Mouse (Mus musculus) gastrocnemius, adult 8-10 months (tissue): Measurements from ENCODE around the gene H2-M10.2. TPM values are rescaled to one million over a fixed set of nuclear protein-coding genes. Genes with fewer than 3 reads are reported as not detected.
"Not testable (repeated sequence)": the region's sequence is repeated elsewhere in the genome, so short reads cannot be mapped to it uniquely, and the experiment has no call there.

ENCODE experiments used
- DNase-seq, 2 experiments: peaks; one replicate each; pipeline ENCODE4 v3.0.0; 2022; ENCODE audit warnings: low spot score in 2 of 2
- total RNA-seq, 4 experiments: library from RNA; stranded (reverse); gene quantifications; 2 replicates each; pipeline ENCODE4 v1.2.4; 2022

H2-M10.2 gene
- total RNA-seq, 4 experiments from 2014 or later: not detected

DNA sequence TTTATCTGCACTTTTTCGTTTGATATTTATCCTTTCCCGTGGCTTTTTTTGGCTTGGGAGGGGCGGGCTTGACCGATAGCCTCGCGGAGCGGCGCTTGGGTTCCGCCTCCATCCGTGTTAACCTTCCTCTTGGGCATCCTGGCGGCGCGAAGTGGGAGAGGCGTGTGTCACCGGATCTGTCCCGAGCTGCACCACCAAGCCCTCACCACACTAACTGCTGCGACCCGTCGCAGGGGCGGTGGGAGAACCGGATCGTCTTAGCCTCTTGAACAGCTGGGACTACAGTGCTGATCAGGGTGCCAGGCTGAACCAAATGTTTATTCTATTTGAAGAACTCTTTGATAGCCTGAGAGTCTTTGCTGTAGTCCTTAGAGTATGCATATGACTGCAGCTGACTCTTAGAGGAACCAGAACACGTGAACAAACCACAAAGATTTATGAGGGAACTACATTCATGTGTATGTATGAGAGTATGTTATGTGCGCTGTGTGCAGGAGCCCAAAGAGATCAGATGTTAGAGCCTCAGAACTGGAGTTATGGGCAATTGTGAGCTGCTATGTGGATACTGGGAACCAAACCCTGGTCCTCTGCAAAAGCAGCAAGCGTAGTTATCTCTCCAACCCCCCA, 33.9 kb downstream of the H2-M10.2 start:
- DNase-seq: no peak

DNA sequence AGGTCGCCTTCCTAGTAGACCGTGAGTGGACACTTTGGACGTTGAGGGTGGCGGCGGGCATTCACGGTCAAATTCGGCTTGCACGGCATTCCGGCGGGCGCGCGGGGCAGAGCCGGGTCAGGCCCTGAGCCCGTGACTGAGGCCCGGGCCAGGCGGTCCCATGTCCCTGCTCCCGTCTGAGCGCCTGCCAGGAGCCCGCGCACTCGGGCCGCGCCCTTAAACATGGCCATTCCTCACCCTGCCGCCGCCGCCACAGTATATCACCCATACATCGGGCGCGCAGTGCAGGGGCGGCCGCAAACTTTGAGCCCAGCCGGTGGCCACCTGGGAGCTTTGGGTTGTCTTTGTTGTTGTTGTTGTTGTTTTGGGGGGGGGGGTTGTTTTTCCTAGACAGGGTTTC, 37.4 kb downstream of the H2-M10.2 start:
- no peak for DNase-seq

DNA sequence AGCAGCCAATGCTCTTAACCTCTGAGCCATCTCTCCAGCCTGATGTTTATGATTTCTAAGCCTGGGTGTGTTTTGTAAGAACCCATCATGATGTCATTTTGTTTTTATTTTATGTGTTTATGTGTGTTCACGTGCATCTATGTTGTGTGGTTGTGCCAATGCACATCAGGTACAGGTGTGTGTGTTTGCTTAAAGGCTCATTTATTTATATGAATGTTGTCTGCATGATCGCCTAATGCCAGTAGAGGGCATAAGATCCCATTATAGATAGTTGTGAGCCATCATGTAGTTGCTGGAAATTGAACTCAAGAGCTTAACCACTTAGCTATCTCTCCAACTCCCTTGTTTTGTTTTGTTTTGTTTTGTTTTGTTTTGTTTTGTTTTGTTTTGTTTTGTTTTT, 40.5 kb downstream of the H2-M10.2 start:
- DNase-seq: no peak

DNA sequence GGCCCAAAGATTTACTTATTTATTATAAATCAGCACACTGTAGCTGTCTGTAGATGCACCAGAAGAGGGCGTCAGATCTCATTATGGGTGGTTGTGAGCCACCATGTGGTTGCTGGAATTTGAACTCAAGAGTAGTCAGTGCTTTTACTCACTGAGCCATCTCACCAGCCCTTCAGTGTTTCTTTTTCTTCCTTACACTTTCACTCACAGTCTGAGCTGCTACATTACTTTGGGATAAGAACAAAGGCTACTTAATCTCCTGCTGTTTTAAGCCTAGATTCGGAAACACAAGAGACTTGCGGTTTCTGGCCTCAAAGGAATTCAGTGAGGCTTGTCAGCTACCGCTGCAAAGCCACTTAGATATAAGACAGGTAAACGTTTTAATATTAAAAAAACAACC, 42.3 kb downstream of the H2-M10.2 start:
- DNase-seq: no peak

DNA sequence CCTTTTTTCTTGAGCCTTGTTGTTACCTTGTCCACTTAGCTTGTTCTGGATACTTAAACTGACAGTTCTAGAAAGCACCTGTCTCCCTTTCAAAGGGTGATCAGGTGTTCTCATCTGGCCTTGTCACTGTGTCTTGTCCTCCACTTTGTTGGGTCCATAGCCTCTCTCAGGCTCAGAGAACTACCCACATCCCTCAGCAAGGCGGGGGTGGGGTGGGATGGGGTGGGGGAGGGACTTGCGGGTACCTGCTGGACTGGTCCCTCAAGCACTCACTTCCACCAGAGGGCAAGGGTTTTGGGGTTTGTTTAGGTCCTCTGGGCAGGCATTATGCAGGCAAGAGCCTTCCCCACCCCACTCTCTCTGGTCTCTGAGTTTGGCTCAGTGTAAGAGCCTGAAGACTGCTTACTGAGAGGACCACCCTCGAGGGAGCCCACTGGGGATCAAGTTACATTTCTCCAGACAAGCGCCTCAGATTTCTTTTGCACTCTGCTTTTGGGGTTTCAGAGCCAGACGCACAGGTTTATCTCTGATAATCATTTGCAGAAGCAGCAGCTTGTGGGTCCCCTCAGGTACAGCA, 45.6 kb downstream of the H2-M10.2 start:
- no peak for DNase-seq

DNA sequence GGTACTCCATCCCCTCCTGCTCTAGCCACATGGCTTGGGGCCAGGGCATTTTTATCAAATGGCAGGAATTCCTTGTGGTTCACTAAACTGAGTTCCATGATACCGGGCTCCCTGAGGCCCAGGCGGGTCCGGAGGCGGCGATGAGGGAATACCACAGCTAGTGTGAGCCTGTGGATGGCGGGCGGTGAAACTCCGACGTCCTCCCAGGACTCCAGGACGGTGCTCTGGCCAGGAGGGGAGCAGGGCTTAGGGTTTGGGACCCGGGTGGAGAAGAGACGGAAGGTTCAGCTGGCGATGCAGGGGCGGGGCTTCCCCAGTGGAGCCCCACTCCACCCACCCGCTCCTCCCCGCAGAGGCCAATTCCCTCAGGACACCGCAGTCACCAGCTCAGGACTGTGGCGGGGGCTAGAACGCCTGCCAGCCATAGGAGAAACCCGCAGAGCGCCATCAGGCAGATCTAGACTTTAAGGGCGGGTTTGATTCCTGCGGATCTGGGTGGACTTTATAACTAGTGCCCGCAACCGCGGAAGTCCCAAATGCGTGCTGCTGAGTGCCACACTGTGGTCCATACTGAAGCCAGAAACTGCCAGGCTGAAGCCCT, 48.9 kb downstream of the H2-M10.2 start:
- no peak for DNase-seq

DNA sequence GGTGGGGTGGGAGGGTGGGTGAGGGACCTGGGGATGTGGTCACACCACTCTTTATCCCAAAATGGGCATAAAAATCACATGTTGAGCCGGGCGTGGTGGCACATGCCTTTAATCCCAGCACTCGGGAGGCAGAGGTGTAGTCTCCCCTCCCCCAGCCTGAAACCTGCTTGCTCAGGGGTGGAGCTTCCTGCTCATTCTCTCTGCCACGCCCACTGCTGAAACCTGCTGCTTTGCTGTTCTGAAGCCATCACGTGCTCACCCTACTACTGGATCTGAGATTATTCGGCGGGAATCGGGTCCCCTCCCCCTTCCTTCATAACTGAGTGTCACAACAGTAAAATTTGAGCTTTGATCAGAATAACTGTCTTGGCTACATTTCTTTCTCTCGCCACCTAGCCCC, 51.0 kb downstream of the H2-M10.2 start:
- DNase-seq: not testable (repeated sequence)

Other genes starting within 250 kb of the H2-M10.2 start
- 10 to 100 TPM; 11.7 to 14.0 (median 13.0) TPM for gene H2-T22, start 243.7 kb downstream of the H2-M10.2 start, total RNA-seq
- not detected for gene Gm6034, start 243.5 kb downstream of the H2-M10.2 start, total RNA-seq
- 1 to 10 TPM; 1.8 to 2.7 (median 2.2) TPM for gene Gm11127, start 228.1 kb downstream of the H2-M10.2 start, total RNA-seq
- gene Gm19684, start 164.8 kb downstream of the H2-M10.2 start, total RNA-seq: under 1 TPM in 1 of 4 experiments, not detected in 3; 0.29 TPM
- gene Gm7030, start 157.1 kb downstream of the H2-M10.2 start, total RNA-seq: not detected
- gene Gm8909, start 118.0 kb downstream of the H2-M10.2 start, total RNA-seq: not detected
- not detected for gene H2-T3, start 96.2 kb downstream of the H2-M10.2 start, total RNA-seq
- 10 to 100 TPM; 31.1 to 42.0 (median 33.5) TPM for gene Rpp21, start 28.4 kb downstream of the H2-M10.2 start, total RNA-seq
- gene Trim39, start 14.2 kb downstream of the H2-M10.2 start, total RNA-seq: 1 to 10 TPM; 5.5 to 9.7 (median 7.5) TPM
- gene H2-M10.1, start 39.7 kb upstream of the H2-M10.2 start, total RNA-seq: not detected
- not detected for gene H2-M10.3, start 81.9 kb upstream of the H2-M10.2 start, total RNA-seq
- gene H2-M10.4, start 175.8 kb upstream of the H2-M10.2 start, total RNA-seq: not detected